Mouse (Mus musculus): ENCODE data around the gene Ccr10.

DNA sequence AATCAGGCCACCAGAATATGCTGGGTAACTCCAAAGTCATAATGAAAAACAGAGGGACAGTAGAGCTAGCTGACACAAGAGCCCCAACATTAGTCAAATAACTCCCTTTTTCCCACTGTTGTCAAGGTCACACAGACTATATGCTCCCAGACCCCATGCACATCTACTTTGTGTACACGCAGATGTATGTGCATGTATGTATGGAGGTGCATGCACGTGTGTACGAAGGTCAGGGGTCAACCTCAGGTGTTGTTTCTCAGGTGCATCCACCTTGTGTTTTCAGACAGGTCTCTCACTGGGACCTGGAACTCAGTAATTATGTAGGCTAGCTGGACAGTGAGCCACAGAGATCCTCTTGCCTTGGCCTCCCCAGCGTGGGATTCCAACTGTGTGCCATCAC lies 10.2 kb upstream of the Ccr10 start:
- TF ChIP-seq NRF1 (IDR thresholded peaks at IDR 0.05; ENCODE audit: insufficient read depth, low read depth, low read length, poor library complexity, severe bottlenecking): no peak
- TF ChIP-seq CTCF (IDR thresholded peaks at IDR 0.05 in 2 of 3, conservative IDR thresholded peaks at IDR 0.05 in 1 of 3; ENCODE audit: control insufficient read depth in 1 of 3, insufficient read depth in 1 of 3, low read depth in 2 of 3, low read length in 3 of 3, poor library complexity in 1 of 3, severe bottlenecking in 1 of 3): no peak
- TF ChIP-seq MYC (IDR thresholded peaks at IDR 0.05; ENCODE audit: low read depth, low read length): no peak

All from MEL (cell line).